Mouse (Mus musculus): ENCODE data around the gene Akt3. TPM values are rescaled to one million over a fixed set of nuclear protein-coding genes. Genes with fewer than 3 reads are reported as not detected.

Akt3 gene
- polyA plus RNA-seq, 1 experiment: 44.3 TPM

GRCm38 (mm10) chr1:177035460-177035859 is 222.5 kb downstream of the Akt3 start:
- H3K36me3 ChIP-seq (ENCODE audit: control insufficient read depth, insufficient read depth, low read length, poor library complexity, severe bottlenecking): no peaks in the 10 kb centered on the region
- H3K9ac ChIP-seq (ENCODE audit: low read depth, poor library complexity, severe bottlenecking): no peak overlapping the region
- no peak overlapping the region for H3K4me3 ChIP-seq (ENCODE audit: low read depth, low read length)
- H3K9me3 ChIP-seq (replicated peaks; ENCODE audit: control insufficient read depth, insufficient read depth, low read length, poor library complexity, severe bottlenecking): no peaks in the 10 kb centered on the region
- no peak overlapping the region for H3K27ac ChIP-seq (ENCODE audit: insufficient read depth, low read length)
- TF ChIP-seq POLR2A (IDR thresholded peaks at IDR 0.05; ENCODE audit: insufficient read depth, low read length) (no peak), CTCF (IDR thresholded peaks at IDR 0.05; ENCODE audit: low read depth, low read length) (no peak), EP300 (IDR thresholded peaks at IDR 0.05; ENCODE audit: insufficient read depth, low read depth, low read length) (no peak)
- H3K4me1 ChIP-seq (ENCODE audit: control insufficient read depth, insufficient read depth, low read length): no peaks in the 10 kb centered on the region
- H3K27me3 ChIP-seq (ENCODE audit: control insufficient read depth, insufficient read depth, low read length, poor library complexity, severe bottlenecking): no peaks in the 10 kb centered on the region

- TF ChIP-seq EP300 (IDR thresholded peaks at IDR 0.05; ENCODE audit: insufficient read depth, low read depth, low read length): no peak
- TF ChIP-seq POLR2A (IDR thresholded peaks at IDR 0.05; ENCODE audit: insufficient read depth, low read length): no peak
- no peak for TF ChIP-seq CTCF (IDR thresholded peaks at IDR 0.05; ENCODE audit: low read depth, low read length)
- no peaks in the 10 kb centered on the region for H3K36me3 ChIP-seq (ENCODE audit: control insufficient read depth, insufficient read depth, low read length, poor library complexity, severe bottlenecking)
- no peaks in the 10 kb centered on the region for H3K4me1 ChIP-seq (ENCODE audit: control insufficient read depth, insufficient read depth, low read length)
- no peak overlapping the region for H3K9ac ChIP-seq (ENCODE audit: low read depth, poor library complexity, severe bottlenecking)
- H3K4me3 ChIP-seq (ENCODE audit: low read depth, low read length): no peak overlapping the region
- H3K9me3 ChIP-seq (replicated peaks; ENCODE audit: control insufficient read depth, insufficient read depth, low read length, poor library complexity, severe bottlenecking): no peaks in the 10 kb centered on the region
- H3K27ac ChIP-seq (ENCODE audit: insufficient read depth, low read length): no peak overlapping the region
- H3K27me3 ChIP-seq (ENCODE audit: control insufficient read depth, insufficient read depth, low read length, poor library complexity, severe bottlenecking): no peaks in the 10 kb centered on the region
Measured at GRCm38 (mm10) chr1:177032233-177032632, 225.8 kb downstream of the Akt3 start.

GRCm38 (mm10) chr1:177031196-177031595 is 226.8 kb downstream of the Akt3 start:
- Histone ChIP-seq H3K27me3 (ENCODE audit: control insufficient read depth, insufficient read depth, low read length, poor library complexity, severe bottlenecking) (no peaks in the 10 kb centered on the region), H3K9me3 (replicated peaks; ENCODE audit: control insufficient read depth, insufficient read depth, low read length, poor library complexity, severe bottlenecking) (no peaks in the 10 kb centered on the region), H3K4me1 (ENCODE audit: control insufficient read depth, insufficient read depth, low read length) (no peaks in the 10 kb centered on the region), H3K27ac (ENCODE audit: insufficient read depth, low read length) (no peak overlapping the region), H3K4me3 (ENCODE audit: low read depth, low read length) (no peak overlapping the region), H3K36me3 (ENCODE audit: control insufficient read depth, insufficient read depth, low read length, poor library complexity, severe bottlenecking) (no peaks in the 10 kb centered on the region), H3K9ac (ENCODE audit: low read depth, poor library complexity, severe bottlenecking) (no peak overlapping the region)
- no peak for TF ChIP-seq EP300 (IDR thresholded peaks at IDR 0.05; ENCODE audit: insufficient read depth, low read depth, low read length)
- no peak for TF ChIP-seq CTCF (IDR thresholded peaks at IDR 0.05; ENCODE audit: low read depth, low read length)
- no peak for TF ChIP-seq POLR2A (IDR thresholded peaks at IDR 0.05; ENCODE audit: insufficient read depth, low read length)

GRCm38 (mm10) chr1:177030669-177031068 is 227.3 kb downstream of the Akt3 start:
- H3K27ac ChIP-seq (ENCODE audit: insufficient read depth, low read length): no peak overlapping the region
- no peak for TF ChIP-seq CTCF (IDR thresholded peaks at IDR 0.05; ENCODE audit: low read depth, low read length)
- no peak for TF ChIP-seq EP300 (IDR thresholded peaks at IDR 0.05; ENCODE audit: insufficient read depth, low read depth, low read length)
- TF ChIP-seq POLR2A (IDR thresholded peaks at IDR 0.05; ENCODE audit: insufficient read depth, low read length): no peak
- H3K36me3 ChIP-seq (ENCODE audit: control insufficient read depth, insufficient read depth, low read length, poor library complexity, severe bottlenecking): no peaks in the 10 kb centered on the region
- no peaks in the 10 kb centered on the region for H3K27me3 ChIP-seq (ENCODE audit: control insufficient read depth, insufficient read depth, low read length, poor library complexity, severe bottlenecking)
- no peak overlapping the region for H3K9ac ChIP-seq (ENCODE audit: low read depth, poor library complexity, severe bottlenecking)
- no peaks in the 10 kb centered on the region for H3K9me3 ChIP-seq (replicated peaks; ENCODE audit: control insufficient read depth, insufficient read depth, low read length, poor library complexity, severe bottlenecking)
- no peaks in the 10 kb centered on the region for H3K4me1 ChIP-seq (ENCODE audit: control insufficient read depth, insufficient read depth, low read length)
- H3K4me3 ChIP-seq (ENCODE audit: low read depth, low read length): no peak overlapping the region

- TF ChIP-seq EP300 (IDR thresholded peaks at IDR 0.05; ENCODE audit: insufficient read depth, low read depth, low read length): no peak
- no peak for TF ChIP-seq POLR2A (IDR thresholded peaks at IDR 0.05; ENCODE audit: insufficient read depth, low read length)
- TF ChIP-seq CTCF (IDR thresholded peaks at IDR 0.05; ENCODE audit: low read depth, low read length): no peak
- Histone ChIP-seq H3K9ac (ENCODE audit: low read depth, poor library complexity, severe bottlenecking) (no peak overlapping the region), H3K4me3 (ENCODE audit: low read depth, low read length) (no peak overlapping the region), H3K4me1 (ENCODE audit: control insufficient read depth, insufficient read depth, low read length) (no peaks in the 10 kb centered on the region), H3K9me3 (replicated peaks; ENCODE audit: control insufficient read depth, insufficient read depth, low read length, poor library complexity, severe bottlenecking) (no peaks in the 10 kb centered on the region), H3K27me3 (ENCODE audit: control insufficient read depth, insufficient read depth, low read length, poor library complexity, severe bottlenecking) (no peaks in the 10 kb centered on the region), H3K27ac (ENCODE audit: insufficient read depth, low read length) (no peak overlapping the region), H3K36me3 (ENCODE audit: control insufficient read depth, insufficient read depth, low read length, poor library complexity, severe bottlenecking) (no peaks in the 10 kb centered on the region)
Measured at GRCm38 (mm10) chr1:177029032-177029431, 229.0 kb downstream of the Akt3 start.

GRCm38 (mm10) chr1:177027706-177028105 is 230.3 kb downstream of the Akt3 start:
- TF ChIP-seq POLR2A (IDR thresholded peaks at IDR 0.05; ENCODE audit: insufficient read depth, low read length) (no peak), CTCF (IDR thresholded peaks at IDR 0.05; ENCODE audit: low read depth, low read length) (no peak), EP300 (IDR thresholded peaks at IDR 0.05; ENCODE audit: insufficient read depth, low read depth, low read length) (no peak)
- Histone ChIP-seq H3K4me1 (ENCODE audit: control insufficient read depth, insufficient read depth, low read length) (no peaks in the 10 kb centered on the region), H3K36me3 (ENCODE audit: control insufficient read depth, insufficient read depth, low read length, poor library complexity, severe bottlenecking) (no peaks in the 10 kb centered on the region), H3K27ac (ENCODE audit: insufficient read depth, low read length) (no peak overlapping the region), H3K9ac (ENCODE audit: low read depth, poor library complexity, severe bottlenecking) (no peak overlapping the region), H3K9me3 (replicated peaks; ENCODE audit: control insufficient read depth, insufficient read depth, low read length, poor library complexity, severe bottlenecking) (no peaks in the 10 kb centered on the region), H3K4me3 (ENCODE audit: low read depth, low read length) (no peak overlapping the region), H3K27me3 (ENCODE audit: control insufficient read depth, insufficient read depth, low read length, poor library complexity, severe bottlenecking) (no peaks in the 10 kb centered on the region)
